Comparison of ENCODE assay signal across 28 mouse cellular contexts in the genomic region with DNA sequence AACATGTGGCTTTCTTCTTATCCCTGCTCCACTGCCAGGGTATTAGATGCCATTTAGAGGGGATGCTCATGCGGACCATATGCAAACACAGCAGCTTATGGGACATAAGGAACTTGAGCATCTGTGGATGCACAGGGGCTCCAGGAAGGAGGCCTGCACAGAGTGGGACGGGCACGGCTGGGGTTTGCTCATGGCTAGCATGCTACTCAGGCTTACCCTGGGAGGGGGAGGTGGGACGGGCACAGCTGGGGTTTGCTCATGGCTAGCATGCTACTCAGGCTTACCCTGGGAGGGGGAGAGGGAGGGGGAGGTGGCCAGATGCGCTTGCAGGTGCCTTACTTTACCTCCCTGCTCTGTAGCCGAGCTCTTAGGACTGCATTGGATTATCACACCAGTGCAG. TPM values are rescaled to one million over a fixed set of nuclear protein-coding genes. Genes with fewer than 3 reads are reported as not detected.
"Had no signal": no experiment of that assay in that cellular context is flagged by ENCODE, and none has a peak within 500 bp of the region (broad histone marks: within the 10 kb centered on the region; RNA-seq: fewer than 3 reads in every experiment).

No protein-coding gene starts in this region.

- H3K4me3 ChIP-seq: embryonic facial prominence, embryonic 10.5 days; embryonic facial prominence, embryonic 12.5 days; embryonic facial prominence, embryonic 13.5 days; embryonic facial prominence, embryonic 15.5 days; erythroblast, embryonic 14.5 days; forebrain, embryonic 10.5 days; forebrain, embryonic 12.5 days; forebrain, embryonic 13.5 days; forebrain, embryonic 15.5 days; gastrocnemius, adult 2 months; heart, adult 2 months had no signal

- DNase-seq: cerebellum, adult 2 months; cerebellum, adult 8-10 months; cerebellum, adult 9-10 months; cerebellum, adult 9-11 months; cerebellum, postnatal 10 days; cerebellum, postnatal 14 days; cerebellum, postnatal 25 days; cerebellum, postnatal 36 days; embryo, embryonic 11 days; forebrain, postnatal 0 days; gastrocnemius, adult 2 months; gastrocnemius, postnatal 10 days; gastrocnemius, postnatal 14 days; gastrocnemius, postnatal 25 days; gastrocnemius, postnatal 36 days; heart, adult 18-20 months; heart, adult 2 months had no signal

- H3K27me3 ChIP-seq: embryonic facial prominence, embryonic 12.5 days; embryonic facial prominence, embryonic 13.5 days; embryonic facial prominence, embryonic 15.5 days; forebrain, embryonic 12.5 days; forebrain, embryonic 13.5 days; forebrain, embryonic 15.5 days had no signal

- H3K4me2 ChIP-seq: embryonic facial prominence, embryonic 12.5 days; embryonic facial prominence, embryonic 13.5 days; embryonic facial prominence, embryonic 15.5 days; forebrain, embryonic 12.5 days; forebrain, embryonic 13.5 days; forebrain, embryonic 15.5 days had no signal

RNA-seq across cellular contexts. Expression of a gene that starts 20.8 kb away (rescaled TPM):
- total RNA-seq: common myeloid progenitor, adult 5-6 weeks; granulocyte monocyte progenitor cell, adult 5-6 weeks had no signal
- polyA plus RNA-seq: erythroblast, embryonic 14.5 days had no signal
